Mouse (Mus musculus) kidney, postnatal 14 days (tissue): Measurements from ENCODE around the gene Fam129a.
A peak's percentile ranks its signal among the peaks of the same experiment; 100 is the strongest.

Experiments
- DNase-seq: peaks from one replicate; pipeline ENCODE4 v3.0.0; 2022; ENCODE audit warnings: mixed read lengths

Gene Fam129a

GRCm38 (mm10) chr1:151754881-151755659 lies 184.1 kb downstream of the Fam129a start, which contains the start of gene Edem3:
TSS of gene Edem3 (plus strand) at chr1:151755371.
- peak; percentile 99 for DNase-seq

- no peak for DNase-seq
Measured at GRCm38 (mm10) chr1:151755660-151756424, 184.9 kb downstream of the Fam129a start.

GRCm38 (mm10) chr1:151756425-151756728 lies 185.4 kb downstream of the Fam129a start:
- no peak for DNase-seq

GRCm38 (mm10) chr1:151758301-151758700 lies 187.3 kb downstream of the Fam129a start:
- DNase-seq, result no peak

- DNase-seq, result no peak
Measured at GRCm38 (mm10) chr1:151758991-151759390, 188.0 kb downstream of the Fam129a start.

- DNase-seq, result no peak
Measured at GRCm38 (mm10) chr1:151764236-151764635, 193.2 kb downstream of the Fam129a start.

GRCm38 (mm10) chr1:151766166-151766565 lies 195.2 kb downstream of the Fam129a start:
- no peak for DNase-seq

GRCm38 (mm10) chr1:151766976-151767654 lies 196.1 kb downstream of the Fam129a start:
- DNase-seq, result no peak

GRCm38 (mm10) chr1:151769200-151769913 lies 198.4 kb downstream of the Fam129a start:
- DNase-seq, result no peak
